8 mouse cellular contexts compared by ENCODE assay signal in genomic region chr9:53829081-53829865, GRCm38 (mm10). TPM values are rescaled to one million over a fixed set of nuclear protein-coding genes. Genes with fewer than 3 reads are reported as not detected.
A peak's percentile ranks its signal among the peaks of the same experiment; 100 is the strongest.
DNase-seq lines count a peak whose midpoint lies in the region; ATAC-seq lines count a peak whose summit lies in the region.

No protein-coding gene starts in this region.

- peak; percentile 74 for DNase-seq in ZHBTc4 (ENCODE audit: low read depth, low spot score)
- DNase-seq in embryo, embryonic 10.5 days (ENCODE audit: low spot score) = peak; percentile 88
- peak; percentile 52 to 60 for DNase-seq in kidney, postnatal 36 days
- no peak for DNase-seq in spleen, postnatal 14 days (ENCODE audit: low spot score in 2 of 2)

- peak; percentile 51 for ATAC-seq in CD4-positive, CD25-positive, alpha-beta regulatory T cell, adult 4 months
- ATAC-seq in heart, embryonic 16.5 days (replicated peaks; ENCODE audit: extremely low read depth, insufficient read depth, low FRiP score) = no peak
- no peak for ATAC-seq in liver, embryonic 16.5 days (ENCODE audit: low read depth)
- ATAC-seq in neural tube, embryonic 13.5 days (ENCODE audit: low read depth) = peak; percentile 82

- H3K27ac ChIP-seq in heart, embryonic 16.5 days (ENCODE audit: low read length) = no peak overlapping the region
- no peak overlapping the region for H3K27ac ChIP-seq in liver, embryonic 16.5 days (ENCODE audit: low read length)
- H3K27ac ChIP-seq in neural tube, embryonic 13.5 days (replicated peaks) = peak overlapping the region; percentile 83

- peak overlapping the region; percentile 67 for H3K9ac ChIP-seq in heart, embryonic 16.5 days (ENCODE audit: low read length)
- H3K9ac ChIP-seq in liver, embryonic 16.5 days (ENCODE audit: low read depth, low read length) = no peak overlapping the region
- H3K9ac ChIP-seq in neural tube, embryonic 13.5 days = peak overlapping the region; percentile 67

- no peaks in the 10 kb centered on the region; the same call in 1 of the 2 replicates for H3K4me1 ChIP-seq in heart, embryonic 16.5 days (ENCODE audit: control insufficient read depth, insufficient read depth, low read length)
- H3K4me1 ChIP-seq in liver, embryonic 16.5 days (ENCODE audit: control insufficient read depth, low read depth, low read length) = peaks cover 2% of the 10 kb centered on the region; the same call in 1 of the 2 replicates
- peaks cover 3% of the 10 kb centered on the region; the same call in 1 of the 2 replicates for H3K4me1 ChIP-seq in neural tube, embryonic 13.5 days (replicated peaks)

- H3K4me3 ChIP-seq in heart, embryonic 16.5 days (ENCODE audit: low read length) = peak overlapping the region; percentile 60
- peak overlapping the region; percentile 47 for H3K4me3 ChIP-seq in liver, embryonic 16.5 days (ENCODE audit: low read depth, low read length)
- peak overlapping the region; percentile 41 for H3K4me3 ChIP-seq in neural tube, embryonic 13.5 days

- H3K36me3 ChIP-seq in heart, embryonic 16.5 days (ENCODE audit: control insufficient read depth, insufficient read depth) = no peaks in the 10 kb centered on the region
- no peaks in the 10 kb centered on the region for H3K36me3 ChIP-seq in liver, embryonic 16.5 days (ENCODE audit: control insufficient read depth, insufficient read depth)
- no peaks in the 10 kb centered on the region for H3K36me3 ChIP-seq in neural tube, embryonic 13.5 days

- 15% methylated on average over 14 of the region's 14 CpGs for WGBS in heart, embryonic 16.5 days
- 14% methylated on average over 14 of the region's 14 CpGs for WGBS in liver, embryonic 16.5 days (ENCODE audit: insufficient replicate concordance)
- 21% methylated on average over 14 of the region's 14 CpGs for WGBS in neural tube, embryonic 13.5 days

- H3K9me3 ChIP-seq in heart, embryonic 16.5 days (replicated peaks; ENCODE audit: control insufficient read depth, low read length) = no peaks in the 10 kb centered on the region
- H3K9me3 ChIP-seq in liver, embryonic 16.5 days (replicated peaks; ENCODE audit: control insufficient read depth, low read length) = no peaks in the 10 kb centered on the region
- H3K9me3 ChIP-seq in neural tube, embryonic 13.5 days = no peaks in the 10 kb centered on the region

- H3K27me3 ChIP-seq in heart, embryonic 16.5 days (ENCODE audit: control insufficient read depth, insufficient read depth, low read length) = peaks cover 5% of the 10 kb centered on the region; the same call in 1 of the 2 replicates
- no peaks in the 10 kb centered on the region for H3K27me3 ChIP-seq in liver, embryonic 16.5 days (ENCODE audit: control insufficient read depth, insufficient read depth, low read depth, low read length)
- H3K27me3 ChIP-seq in neural tube, embryonic 13.5 days = peaks cover 4% of the 10 kb centered on the region

- peak overlapping the region; percentile 83 for H3K4me2 ChIP-seq in heart, embryonic 16.5 days (ENCODE audit: low read depth, low read length)
- H3K4me2 ChIP-seq in liver, embryonic 16.5 days (ENCODE audit: low read depth, low read length) = peak overlapping the region; percentile 51
- peak overlapping the region; percentile 52 for H3K4me2 ChIP-seq in neural tube, embryonic 13.5 days

RNA-seq across cellular contexts. Expression of gene Sln, which starts 20.7 kb away (rescaled TPM):
- not detected for polyA plus RNA-seq in CD4-positive, CD25-positive, alpha-beta regulatory T cell, adult 4 months (2017; shearing (Covaris generic))
- 167 and 269 TPM in 2 replicates for polyA plus RNA-seq in heart, embryonic 16.5 days (2015; fragmentation: Nextera tagmentation; extraction: Ambion mirVana)
- polyA plus RNA-seq in liver, embryonic 16.5 days (2015; fragmentation: Nextera tagmentation; extraction: Ambion mirVana) = 6.6 and 16.0 TPM in 2 replicates
- polyA plus RNA-seq in neural tube, embryonic 13.5 days (2015; fragmentation: Nextera tagmentation; extraction: Ambion mirVana) = 3.1 and 7.5 TPM in 2 replicates

RNA-seq across cellular contexts. Expression of gene Slc35f2, which starts 57.9 kb away (rescaled TPM):
- 10 to 100 TPM; 10.5 to 14.8 TPM for polyA plus RNA-seq in CD4-positive, CD25-positive, alpha-beta regulatory T cell, adult 4 months (2017; shearing (Covaris generic))
- polyA plus RNA-seq in heart, embryonic 16.5 days (2015; fragmentation: Nextera tagmentation; extraction: Ambion mirVana) = 0.76 and 1.6 TPM in 2 replicates
- 0.30 and 0.32 TPM in 2 replicates for polyA plus RNA-seq in liver, embryonic 16.5 days (2015; fragmentation: Nextera tagmentation; extraction: Ambion mirVana)
- polyA plus RNA-seq in neural tube, embryonic 13.5 days (2015; fragmentation: Nextera tagmentation; extraction: Ambion mirVana) = 16.3 and 17.0 TPM in 2 replicates

Comparison
In these comparisons a context has a peak if more than half of its experiments do, and no peak if none do; other contexts are left out.
1. ATAC-seq: peak in CD4-positive, CD25-positive, alpha-beta regulatory T cell, adult 4 months (single experiment) and neural tube, embryonic 13.5 days (single experiment); none in heart, embryonic 16.5 days (single experiment) and liver, embryonic 16.5 days (single experiment).
2. DNase-seq: peak in ZHBTc4 (single experiment), embryo, embryonic 10.5 days (single experiment) and kidney, postnatal 36 days (2 of 2); none in spleen, postnatal 14 days (0 of 2).
3. Peak in every context shown above with its lines, with median percentiles within 50 percentile points of each other: H3K4me2 ChIP-seq and H3K4me3 ChIP-seq.